Mouse (Mus musculus) forelimb bud, embryonic 11.5 days (tissue): Measurements from ENCODE around the gene Igfals.

Source experiments
- DNase-seq: peaks from one replicate; pipeline ENCODE4 v3.0.0-alpha.2; 2012; ENCODE audit warnings: low read depth, low spot score

Igfals gene

GRCm38 (mm10) chr17:24894061-24894994, 28.5 kb downstream of the Igfals start:
- no peak for DNase-seq

DNA sequence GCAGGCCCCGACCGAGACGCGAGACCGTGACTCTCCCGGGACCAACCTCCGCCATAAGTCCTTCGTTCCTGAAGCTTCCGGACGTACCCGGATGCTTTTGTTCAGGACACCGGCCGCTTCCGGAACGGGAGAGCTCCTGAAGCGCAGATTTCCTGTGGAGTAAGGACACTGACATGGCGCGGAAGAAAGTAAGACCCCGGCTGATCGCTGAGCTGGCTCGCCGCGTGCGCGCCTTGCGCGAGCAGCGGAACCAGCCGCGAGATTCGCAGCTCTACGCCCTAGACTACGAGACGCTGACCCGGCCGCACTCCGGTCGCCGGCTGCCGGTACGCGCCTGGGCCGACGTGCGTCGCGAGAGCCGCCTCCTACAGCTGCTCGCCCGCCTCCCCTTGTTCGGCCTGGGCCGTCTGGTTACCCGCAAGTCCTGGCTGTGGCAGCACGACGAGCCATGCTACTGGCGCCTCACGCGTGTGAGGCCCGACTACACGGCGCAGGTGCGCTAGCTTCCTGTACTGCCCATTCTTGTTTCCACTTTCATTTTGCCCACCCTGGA, 29.3 kb downstream of the Igfals start, which contains the start of the genes Eme2 and Mrps34:
Eme2 (minus strand) TSS at position 93 of the 553 bp plus-strand sequence.
Mrps34 (plus strand) TSS at position 122 of the 553 bp plus-strand sequence.
- peak; percentile 87 for DNase-seq

GRCm38 (mm10) chr17:24895571-24896240, 29.9 kb downstream of the Igfals start:
- DNase-seq: no peak

DNA sequence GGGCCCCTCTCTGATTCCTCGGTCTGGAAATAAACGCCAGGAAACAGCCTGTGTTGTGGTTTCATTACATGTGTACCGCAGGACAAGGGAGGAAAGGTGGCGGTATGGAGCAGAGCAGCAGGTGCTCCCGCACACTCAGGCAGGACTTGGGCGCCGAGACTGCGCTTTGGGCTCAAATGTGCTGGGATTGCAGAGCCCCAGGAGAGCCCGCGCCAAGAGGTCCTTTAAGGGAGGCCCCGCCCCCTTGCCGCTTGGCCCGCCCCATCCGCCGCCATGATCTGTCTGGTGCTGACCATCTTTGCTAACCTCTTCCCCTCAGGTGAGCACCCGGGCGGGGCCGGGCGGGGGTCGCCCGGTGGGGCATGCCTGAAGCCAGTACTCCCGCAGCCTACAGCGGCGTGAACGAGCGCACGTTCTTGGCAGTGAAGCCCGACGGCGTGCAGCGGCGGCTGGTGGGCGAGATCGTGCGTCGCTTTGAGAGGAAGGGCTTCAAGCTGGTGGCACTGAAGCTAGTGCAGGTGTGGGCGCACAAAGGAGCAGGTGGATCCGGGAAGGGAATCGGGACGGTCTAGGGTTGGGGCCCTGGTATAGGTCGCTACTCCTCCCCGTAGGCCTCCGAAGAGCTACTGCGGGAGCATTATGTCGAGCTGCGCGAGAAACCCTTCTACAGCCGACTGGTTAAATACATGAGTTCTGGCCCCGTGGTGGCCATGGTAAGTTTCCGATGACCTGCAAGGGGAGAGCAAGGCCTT, 30.6 kb downstream of the Igfals start, which contains the start of gene Nme3:
Nme3 (plus strand) TSS at position 260 of the 752 bp plus-strand sequence.
- peak; percentile 61 for DNase-seq

DNA sequence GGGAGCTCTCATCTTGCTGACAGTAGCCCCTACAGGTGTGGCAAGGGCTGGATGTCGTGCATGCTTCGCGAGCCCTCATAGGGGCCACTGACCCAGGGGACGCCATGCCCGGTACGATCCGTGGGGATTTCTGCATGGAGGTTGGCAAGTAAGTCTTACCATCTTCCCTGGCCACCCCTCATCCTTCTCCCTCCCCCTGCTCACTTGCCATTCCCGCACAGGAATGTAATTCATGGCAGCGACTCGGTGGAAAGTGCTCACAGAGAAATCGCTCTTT, 31.1 kb downstream of the Igfals start:
- DNase-seq: no peak

DNA sequence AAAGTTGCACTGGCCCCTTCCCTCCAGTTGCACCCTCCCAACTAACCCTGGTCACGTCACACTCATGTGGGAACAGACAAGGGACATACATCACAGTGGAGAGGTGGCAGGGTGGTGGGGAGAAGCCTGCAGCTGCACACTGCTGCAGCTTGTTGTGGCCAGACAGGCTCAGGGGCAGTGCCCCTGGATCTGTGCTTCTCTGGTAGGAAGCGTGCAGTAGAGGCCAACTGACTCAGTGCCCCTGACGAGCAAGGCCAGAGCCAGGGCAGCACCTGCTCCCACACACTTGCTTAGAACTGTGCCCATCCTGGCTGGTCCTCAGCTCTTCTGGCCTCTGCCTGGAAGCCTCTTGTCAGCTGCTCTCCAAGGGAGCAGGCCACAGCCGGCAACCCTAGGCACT, 31.8 kb downstream of the Igfals start:
- no peak for DNase-seq

GRCm38 (mm10) chr17:24898041-24898854, 32.5 kb downstream of the Igfals start:
- DNase-seq: no peak

DNA sequence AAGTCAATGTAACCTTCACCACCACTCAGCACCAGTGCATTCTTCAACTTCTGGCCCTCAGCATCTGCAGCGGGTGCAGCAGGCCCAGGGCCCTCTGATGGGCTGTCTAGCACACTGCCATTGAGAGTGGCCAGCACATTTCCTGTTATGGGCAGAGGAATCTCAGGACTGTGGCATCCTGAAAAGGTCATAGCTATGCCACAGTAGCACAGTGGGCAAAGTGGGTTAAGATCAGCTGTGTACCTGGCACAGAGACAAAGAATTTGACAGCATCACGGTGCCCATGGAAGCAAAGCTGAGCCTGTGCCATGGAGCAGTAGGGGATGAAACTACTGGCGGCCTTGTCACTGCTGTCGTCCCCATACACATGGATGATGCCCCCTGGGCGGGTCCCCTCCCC, 33.4 kb downstream of the Igfals start:
- no peak for DNase-seq

DNA sequence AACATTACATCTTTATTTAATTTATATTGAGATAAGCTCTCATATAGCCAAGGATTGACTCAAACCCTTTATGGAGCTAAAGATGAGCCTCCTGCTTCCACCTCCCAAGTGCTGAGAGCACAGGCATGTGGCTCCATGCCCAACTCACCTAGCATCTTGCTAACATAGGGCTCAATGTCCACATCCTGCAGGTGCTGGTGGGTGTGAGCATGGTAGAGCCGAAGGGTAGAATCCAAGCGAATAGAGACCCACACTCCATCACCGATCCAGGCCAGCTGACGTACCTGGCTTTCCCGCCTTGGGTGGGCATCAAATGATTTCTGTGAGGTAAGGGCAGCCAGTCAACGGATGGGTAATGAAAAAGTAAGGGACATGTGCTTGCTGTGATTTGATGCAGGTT, 34.2 kb downstream of the Igfals start:
- DNase-seq: no peak

- DNase-seq: no peak
These were observed 36.3 kb downstream of the Igfals start for GRCm38 (mm10) chr17:24902124-24902523.

DNA sequence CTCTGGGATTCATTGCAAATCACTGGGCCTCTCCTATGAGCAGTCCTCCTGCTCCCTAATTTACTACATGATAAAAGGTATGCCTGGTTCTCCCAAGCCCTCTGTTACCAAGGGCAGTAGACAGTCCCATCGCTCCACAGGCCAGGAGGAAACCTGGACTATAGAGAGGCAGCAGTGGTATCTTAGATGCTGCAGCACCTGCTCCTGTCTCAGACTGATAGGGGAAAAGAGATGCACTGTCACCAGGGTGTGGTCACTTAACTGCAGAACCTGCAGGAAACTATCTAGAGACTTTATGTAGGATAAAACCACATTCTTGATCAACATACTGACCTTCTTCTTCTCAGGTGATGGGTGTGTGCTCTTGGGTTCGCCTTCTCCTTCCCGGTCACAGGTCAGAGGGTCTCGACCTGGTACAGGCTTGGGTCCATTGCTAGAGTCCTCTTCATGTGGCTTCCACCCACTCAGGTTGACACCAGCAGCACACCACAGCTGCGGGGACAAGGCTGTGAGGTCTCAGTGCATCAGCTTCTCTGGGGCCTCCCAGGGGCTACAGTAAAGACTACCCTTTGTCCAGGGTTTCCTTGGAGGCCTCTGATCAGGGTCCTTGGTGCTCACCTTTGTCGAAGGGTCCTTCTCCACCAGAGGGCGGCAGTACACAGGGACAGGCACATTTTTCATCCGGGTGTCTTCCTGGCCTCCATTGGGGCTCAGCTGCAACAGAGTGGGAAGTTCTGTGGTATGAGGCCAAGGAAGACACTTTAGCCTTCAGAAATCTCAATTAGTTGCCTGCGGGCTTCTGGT, 37.1 kb downstream of the Igfals start:
- no peak for DNase-seq

GRCm38 (mm10) chr17:24903767-24904166, 38.0 kb downstream of the Igfals start:
- DNase-seq: no peak

- DNase-seq: no peak
These were observed 41.8 kb downstream of the Igfals start for GRCm38 (mm10) chr17:24907591-24907990.

GRCm38 (mm10) chr17:24913984-24914383, 48.2 kb downstream of the Igfals start:
- DNase-seq: no peak

DNA sequence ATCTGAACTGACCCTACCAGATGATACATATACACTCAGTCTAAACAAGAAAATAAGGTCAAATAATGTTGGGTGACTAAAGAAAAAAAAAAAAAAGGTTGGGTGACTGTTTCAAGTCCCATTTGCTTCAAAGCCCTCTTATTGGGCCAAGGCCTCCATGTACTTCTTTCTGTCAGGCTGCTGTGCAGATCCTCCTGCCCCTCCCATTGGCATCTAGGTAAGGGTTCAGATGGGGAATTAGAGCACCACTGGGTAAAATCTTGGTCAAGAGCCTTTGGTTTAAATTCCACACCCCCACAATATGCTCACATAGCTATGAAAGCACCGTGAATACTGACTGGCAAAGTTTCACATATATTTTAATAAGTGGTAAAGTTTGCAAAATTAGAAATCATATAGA, 57.4 kb downstream of the Igfals start:
- DNase-seq: no peak

GRCm38 (mm10) chr17:24929506-24929905, 63.7 kb downstream of the Igfals start:
- DNase-seq: no peak
